Mouse (Mus musculus): Measurements from ENCODE around the gene Zfp503.

- TF ChIP-seq TAL1 (IDR thresholded peaks at IDR 0.05; ENCODE audit: low read length) (no peak), GATA1 (IDR thresholded peaks at IDR 0.05; ENCODE audit: low read length) (no peak)
These were observed 10.2 kb upstream of the Zfp503 start for GRCm38 (mm10) chr14:21999588-21999987.

Data from erythroblast, embryonic 14.5 days (primary cell).